Mouse (Mus musculus) spleen, adult 18-20 months (tissue): ENCODE measurements around the gene Tspan4.
"Not testable (repeated sequence)": the region's sequence is repeated elsewhere in the genome, so short reads cannot be mapped to it uniquely, and the experiment has no call there.

ENCODE experiments used
- DNase-seq, 2 experiments: peaks; one replicate each; pipeline ENCODE4 v3.0.0; 2022; ENCODE audit warnings: mixed read lengths in 2 of 2

Gene Tspan4

DNA sequence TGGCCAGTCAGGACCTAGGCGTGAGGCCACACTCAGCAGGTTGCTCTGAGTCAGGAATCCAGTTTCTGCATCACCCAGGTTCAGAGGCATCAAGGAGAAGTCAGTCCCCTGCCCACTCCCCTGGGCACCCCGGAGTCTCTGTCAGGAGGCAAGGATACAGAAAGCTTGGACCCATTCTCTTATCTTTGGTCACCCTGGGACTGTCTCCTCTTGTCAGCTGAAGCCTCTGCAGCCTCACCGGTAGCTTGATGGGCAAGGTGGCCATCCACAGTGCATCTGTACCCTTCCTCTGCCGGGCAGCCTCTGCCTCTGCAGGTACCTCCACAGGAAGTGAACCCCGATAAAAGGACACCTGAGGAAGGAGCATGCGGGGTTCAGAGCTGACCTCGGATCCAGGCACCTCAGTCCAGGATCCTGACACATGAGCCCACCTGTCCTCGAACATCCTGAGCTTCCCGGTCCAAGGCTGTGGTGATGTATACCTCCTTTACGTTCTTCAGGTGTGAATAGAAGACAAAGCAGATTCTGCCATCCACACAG lies 35.8 kb upstream of the Tspan4 start:
- DNase-seq, result no peak

GRCm38 (mm10) chr7:141439811-141440210 lies 35.2 kb upstream of the Tspan4 start:
- no peak for DNase-seq

GRCm38 (mm10) chr7:141440613-141441012 lies 34.4 kb upstream of the Tspan4 start:
- peak; percentile 15 to 41 for DNase-seq

- no peak for DNase-seq
These were observed 33.6 kb upstream of the Tspan4 start for GRCm38 (mm10) chr7:141441460-141441859.

GRCm38 (mm10) chr7:141442199-141442598 lies 32.8 kb upstream of the Tspan4 start:
- no peak for DNase-seq

DNA sequence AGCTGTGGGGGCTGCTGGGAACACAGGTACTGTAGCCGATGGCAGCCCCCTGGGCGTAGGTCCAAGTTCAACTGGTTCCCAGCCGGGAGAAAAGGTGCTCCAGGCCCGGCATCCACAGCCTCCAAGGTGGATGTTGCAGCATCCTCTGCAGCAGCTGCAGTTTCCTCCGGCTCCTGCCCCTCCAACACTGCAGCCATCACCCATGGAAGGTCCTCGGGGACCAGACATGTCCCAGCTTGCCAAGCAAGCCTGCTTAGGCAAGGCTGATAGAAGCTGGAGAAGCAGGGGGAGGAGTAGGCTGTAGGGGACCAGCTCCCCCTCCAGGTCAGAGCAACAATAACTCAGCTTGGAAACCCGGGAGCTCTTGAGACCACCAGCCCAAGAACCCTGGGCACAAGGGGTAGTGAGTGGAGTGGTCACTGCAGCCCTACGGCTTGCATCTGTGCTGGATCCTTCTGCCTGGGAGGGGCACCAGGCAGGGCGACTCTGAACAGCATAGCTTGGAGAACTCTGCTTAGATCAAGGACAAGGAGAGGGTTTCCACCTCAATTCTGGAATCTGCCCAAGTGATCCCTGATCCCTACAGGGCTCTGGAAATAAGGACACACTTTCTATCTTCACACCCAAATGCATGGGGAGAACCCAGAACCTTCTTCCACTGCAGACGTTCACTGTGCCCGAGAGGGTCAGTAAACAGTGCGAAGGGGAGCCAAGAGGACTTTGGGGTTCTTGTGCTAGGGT lies 31.8 kb upstream of the Tspan4 start:
- no peak for DNase-seq

DNA sequence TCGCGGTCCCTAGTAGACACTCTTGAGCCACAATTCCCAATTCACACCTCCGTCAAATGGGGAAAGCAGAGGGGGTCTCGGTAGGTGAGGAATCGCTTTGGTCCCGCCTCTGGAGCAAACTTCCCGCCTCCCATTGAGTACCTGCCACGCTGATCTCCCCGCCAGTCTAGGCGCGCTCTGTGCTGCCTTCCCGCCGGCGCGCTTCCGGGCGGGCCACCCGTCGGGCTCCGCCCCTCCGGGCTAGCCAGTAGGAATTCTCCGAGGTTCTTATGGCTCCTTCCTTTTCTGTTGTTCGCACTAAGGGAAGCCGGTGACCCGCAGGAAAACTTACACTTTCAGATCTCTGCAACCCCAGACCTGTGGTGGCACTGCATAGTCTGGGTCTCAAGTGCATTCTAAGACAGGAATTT lies 31.2 kb upstream of the Tspan4 start, which contains the start of gene Pidd1:
Gene Pidd1 (minus strand): TSS at position 198 of the 410 bp plus-strand sequence.
- DNase-seq, result peak; percentile 26 to 44

DNA sequence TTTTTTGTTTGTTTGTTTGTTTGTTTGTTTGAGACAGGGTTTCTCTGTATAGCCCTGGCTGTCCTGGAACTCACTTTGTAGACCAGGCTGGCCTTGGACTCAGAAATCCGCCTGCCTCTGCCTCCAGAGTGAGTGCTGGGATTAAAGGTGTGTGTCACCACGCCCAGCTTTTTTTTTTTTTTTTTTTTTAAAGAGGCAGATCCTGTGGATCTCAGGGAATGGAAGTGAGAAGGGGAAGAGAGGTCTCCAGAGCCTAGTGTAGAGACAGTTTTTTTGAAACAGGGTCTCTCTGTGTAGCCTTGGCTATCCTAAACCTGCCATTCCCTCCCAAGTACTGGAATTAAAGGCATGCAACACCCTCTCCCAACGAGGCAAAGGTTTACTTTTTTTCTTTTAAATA lies 28.7 kb upstream of the Tspan4 start:
- DNase-seq, result not testable (repeated sequence)

DNA sequence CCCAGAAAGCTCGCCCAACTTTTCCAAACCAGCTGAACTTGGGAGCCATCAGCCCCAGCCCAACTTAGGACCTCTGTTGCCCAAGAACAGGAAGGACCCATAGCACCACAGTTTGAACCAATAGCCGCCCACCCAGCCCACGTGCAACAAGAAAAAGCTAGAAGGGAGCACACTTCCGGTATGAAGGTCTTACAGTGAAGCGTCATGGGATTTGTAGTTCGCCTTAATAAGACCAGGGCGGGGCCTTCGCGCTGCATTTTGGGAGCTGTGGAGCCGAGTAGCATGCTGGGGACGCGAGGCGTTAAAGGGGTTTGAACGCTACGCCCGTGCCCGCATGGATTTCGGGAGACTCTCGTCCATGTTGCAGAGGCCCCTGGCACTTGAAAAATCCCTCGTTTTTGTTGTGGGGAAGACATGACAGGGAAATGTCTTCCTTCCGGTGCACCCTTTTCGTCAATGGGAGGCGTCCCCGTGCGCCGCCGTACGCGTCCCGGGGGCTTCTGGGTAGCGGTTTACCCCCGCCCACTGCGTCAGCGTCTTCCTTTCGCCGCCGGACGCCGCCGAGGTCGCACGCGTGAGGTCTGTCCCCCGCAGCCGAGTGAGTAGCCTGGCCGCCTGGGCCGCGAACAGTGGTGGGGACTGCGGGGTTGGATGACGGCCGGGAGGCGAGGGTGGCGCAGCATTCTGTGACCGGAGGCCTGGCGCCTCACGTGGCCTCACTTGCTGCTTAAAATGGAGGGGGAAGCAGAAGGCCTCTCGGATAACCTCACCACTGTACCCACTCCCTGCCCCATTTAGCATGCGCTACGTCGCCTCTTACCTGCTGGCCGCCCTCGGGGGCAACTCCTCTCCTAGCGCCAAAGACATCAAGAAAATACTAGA lies 27.7 kb upstream of the Tspan4 start, which contains the start of gene Rplp2:
Gene Rplp2 (plus strand): TSS at position 261 of the 882 bp plus-strand sequence.
- peak; percentile 89 to 94 for DNase-seq

DNA sequence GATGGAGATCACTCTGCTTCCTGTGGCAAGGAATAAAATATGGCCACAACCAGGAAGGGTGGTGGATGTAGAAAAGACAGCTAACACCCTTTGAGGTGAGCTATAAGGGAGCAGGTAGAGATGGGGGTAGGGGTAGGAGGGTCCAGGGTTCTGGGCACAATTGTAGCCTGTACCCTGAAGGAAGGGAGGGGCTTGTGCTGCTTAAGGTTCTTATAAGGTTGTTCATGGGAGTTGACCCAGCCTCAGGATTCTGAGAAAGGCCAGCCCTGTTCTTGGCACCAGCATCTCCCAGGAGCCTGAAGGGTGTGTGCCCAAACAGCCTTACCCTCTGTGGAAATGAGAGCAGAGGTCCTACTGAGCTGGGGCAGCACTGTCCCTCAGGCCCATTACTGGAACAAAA lies 23.1 kb upstream of the Tspan4 start:
- no peak for DNase-seq

GRCm38 (mm10) chr7:141453636-141454035 lies 21.4 kb upstream of the Tspan4 start:
- no peak for DNase-seq

GRCm38 (mm10) chr7:141454967-141455551 lies 20.0 kb upstream of the Tspan4 start, which contains the start of gene Pnpla2:
Pnpla2 (plus strand) TSS chr7:141455198.
- DNase-seq, result peak; percentile 91 to 97

DNA sequence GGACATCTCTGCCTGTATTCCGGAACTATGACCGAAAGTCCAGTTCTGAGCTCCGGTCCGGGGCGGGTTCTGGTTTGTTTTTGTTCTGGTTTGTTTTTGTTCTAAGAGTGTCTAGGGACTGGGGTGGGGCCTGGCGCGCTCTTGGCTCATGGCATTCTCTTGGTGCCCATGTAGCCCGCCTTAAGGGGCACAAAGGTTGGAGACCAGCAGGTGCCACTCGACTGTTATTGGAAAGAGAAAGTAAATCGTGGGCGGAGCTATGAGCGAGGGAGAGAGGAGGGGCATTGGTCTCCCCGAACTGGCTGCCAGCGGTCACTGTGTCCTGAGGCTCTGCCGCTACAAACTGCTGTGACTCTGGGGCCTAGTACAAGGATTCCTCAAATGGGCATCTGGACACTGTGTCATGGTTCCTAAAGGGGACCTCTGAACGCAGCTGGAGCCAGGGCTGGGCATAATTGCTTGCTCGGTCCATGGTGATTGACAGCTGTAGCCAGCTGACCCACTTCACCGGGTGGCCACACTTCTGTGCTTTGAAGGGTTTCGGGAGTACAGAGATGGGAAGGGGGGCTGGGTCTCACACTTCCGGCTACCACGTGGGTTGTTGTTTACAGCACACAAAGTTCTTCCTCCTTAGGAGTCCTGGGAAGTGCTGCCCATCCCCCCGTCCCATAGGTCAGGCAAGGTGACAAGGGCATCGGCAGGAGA lies 19.3 kb upstream of the Tspan4 start:
- peak; percentile 51 to 64 for DNase-seq

DNA sequence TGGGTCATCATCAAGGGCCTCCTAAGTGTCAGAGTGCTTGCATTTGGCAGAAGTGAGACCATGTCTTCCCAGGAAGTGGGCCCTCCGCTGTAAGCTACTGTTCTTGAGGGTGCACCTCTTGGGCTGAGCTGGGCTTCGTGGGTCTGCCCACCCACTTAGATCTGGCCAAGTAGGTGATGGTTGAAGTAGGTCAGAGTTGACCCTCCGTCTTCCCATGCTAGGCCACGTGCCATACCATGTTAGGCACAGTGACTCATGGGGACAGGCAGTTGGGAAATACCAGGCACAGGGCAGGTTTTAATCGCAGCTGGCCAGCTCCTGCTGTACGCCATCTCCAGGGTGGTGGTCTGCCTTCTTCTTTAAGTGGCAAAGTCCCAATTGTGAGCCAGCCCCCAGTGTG lies 18.3 kb upstream of the Tspan4 start:
- no peak for DNase-seq

GRCm38 (mm10) chr7:141457236-141457635 lies 17.8 kb upstream of the Tspan4 start:
- DNase-seq, result no peak

DNA sequence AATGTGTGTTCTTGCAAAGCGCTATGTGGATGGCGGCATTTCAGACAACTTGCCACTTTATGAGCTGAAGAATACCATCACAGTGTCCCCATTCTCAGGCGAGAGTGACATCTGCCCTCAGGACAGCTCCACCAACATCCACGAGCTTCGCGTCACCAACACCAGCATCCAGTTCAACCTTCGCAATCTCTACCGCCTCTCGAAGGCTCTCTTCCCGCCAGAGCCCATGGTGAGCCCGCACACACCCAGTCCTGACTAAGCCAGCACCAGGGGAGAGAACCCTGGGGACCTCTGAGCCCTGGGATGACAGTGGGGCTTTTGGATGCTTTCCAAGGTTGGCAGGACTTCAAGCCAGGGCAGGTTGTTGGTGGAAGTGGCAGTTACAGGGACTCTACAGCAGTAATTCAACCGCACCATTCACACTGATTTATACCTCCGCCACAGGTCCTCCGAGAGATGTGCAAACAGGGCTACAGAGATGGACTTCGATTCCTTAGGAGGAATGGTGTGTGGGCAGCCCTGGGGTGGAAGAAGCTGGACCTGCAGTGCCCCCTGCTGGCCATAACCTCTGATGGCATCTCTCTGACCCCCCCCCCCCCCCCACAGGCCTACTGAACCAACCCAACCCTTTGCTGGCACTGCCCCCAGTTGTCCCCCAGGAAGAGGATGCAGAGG lies 16.9 kb upstream of the Tspan4 start:
- DNase-seq, result peak; percentile 30 to 66

DNA sequence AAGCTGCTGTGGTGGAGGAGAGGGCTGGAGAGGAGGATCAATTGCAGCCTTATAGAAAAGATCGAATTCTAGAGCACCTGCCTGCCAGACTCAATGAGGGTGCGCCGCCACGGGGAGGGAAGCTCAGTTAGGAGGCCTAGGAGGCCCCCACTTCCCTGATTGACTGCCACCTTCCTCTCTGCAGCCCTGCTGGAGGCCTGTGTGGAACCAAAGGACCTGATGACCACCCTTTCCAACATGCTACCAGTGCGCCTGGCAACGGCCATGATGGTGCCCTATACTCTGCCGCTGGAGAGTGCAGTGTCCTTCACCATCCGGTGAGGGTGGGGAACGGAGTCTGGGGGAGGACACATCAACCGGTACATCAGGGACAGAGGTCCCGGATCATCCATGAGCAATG lies 16.4 kb upstream of the Tspan4 start:
- DNase-seq, result no peak

GRCm38 (mm10) chr7:141459301-141459711 lies 15.7 kb upstream of the Tspan4 start:
- DNase-seq, result peak in 1 of 2 experiments; percentile 8

GRCm38 (mm10) chr7:141460001-141460390 lies 15.0 kb upstream of the Tspan4 start:
- no peak for DNase-seq

DNA sequence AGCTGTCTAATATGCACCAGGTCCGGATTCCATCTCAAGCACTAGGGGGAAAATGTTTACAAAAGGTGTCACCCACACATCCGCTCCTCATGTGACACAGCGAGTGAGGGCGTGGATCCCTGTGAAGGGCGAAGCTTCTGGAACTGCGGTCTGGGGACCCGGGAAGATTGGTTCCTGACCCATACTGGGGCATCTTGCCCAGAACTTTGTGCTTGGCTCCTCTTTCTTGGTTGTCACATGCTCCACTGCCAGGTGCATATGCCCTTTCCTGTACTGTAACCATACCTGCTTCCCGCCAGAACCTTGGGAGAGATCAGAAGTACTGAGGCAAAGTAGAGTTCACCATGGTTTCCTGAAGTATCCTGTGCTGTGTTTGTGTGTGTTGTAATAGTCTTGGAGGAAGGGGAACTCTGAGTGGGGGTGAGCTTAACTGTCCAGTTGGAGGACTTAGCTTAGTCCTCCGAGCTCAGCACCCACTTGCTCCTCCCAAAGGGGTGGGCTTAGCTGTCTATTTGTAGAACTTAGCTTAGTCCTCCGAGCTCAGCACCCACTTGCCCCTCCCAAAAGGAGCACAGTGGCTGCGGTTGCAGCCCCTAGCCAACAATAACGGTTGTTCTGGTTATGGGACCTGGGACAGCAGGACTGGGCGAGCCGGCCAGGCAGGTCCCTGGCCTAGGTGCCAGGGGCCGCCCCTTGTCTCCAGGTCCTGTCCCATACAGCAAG lies 14.5 kb upstream of the Tspan4 start, which contains the start of gene Cracr2b:
Gene Cracr2b (plus strand): TSS at position 704 of the 723 bp plus-strand sequence.
- DNase-seq, result no peak
